15 mouse cellular contexts compared by ENCODE assay signal in genomic region chr2:178771435-178771834, GRCm38 (mm10).
A peak's percentile ranks its signal among the peaks of the same experiment; 100 is the strongest.
DNase-seq lines count a peak whose midpoint lies in the region; ATAC-seq and TF ChIP-seq lines count a peak whose summit lies in the region.
"Had no signal": no experiment of that assay in that cellular context is flagged by ENCODE, and none has a peak within 500 bp of the region (broad histone marks: within the 10 kb centered on the region; RNA-seq: fewer than 3 reads in every experiment).

No protein-coding gene starts in this region.

- no peaks in the 10 kb centered on the region for H3K9me3 ChIP-seq in forebrain, embryonic 14.5 days (replicated peaks; ENCODE audit: control insufficient read depth, low read length)
- no peaks in the 10 kb centered on the region for H3K9me3 ChIP-seq in forebrain, embryonic 15.5 days
- no peaks in the 10 kb centered on the region for H3K9me3 ChIP-seq in lung, embryonic 14.5 days (ENCODE audit: low read depth, low read length)
- H3K9me3 ChIP-seq: heart, embryonic 13.5 days; lung, embryonic 15.5 days had no signal

- no peak overlapping the region for H3K27ac ChIP-seq in forebrain, embryonic 14.5 days (ENCODE audit: low read depth, low read length)
- no peak overlapping the region for H3K27ac ChIP-seq in forebrain, embryonic 15.5 days (replicated peaks)
- no peak overlapping the region for H3K27ac ChIP-seq in lung, embryonic 14.5 days (ENCODE audit: low read depth)
- H3K27ac ChIP-seq: heart, embryonic 13.5 days; lung, embryonic 15.5 days had no signal

- no peak for TF ChIP-seq CTCF in lung, embryonic 14.5 days (IDR thresholded peaks at IDR 0.05; ENCODE audit: low read depth)

- 0 out of 2 replicates have a peak, but pooled peaks cover 3% of the 10 kb centered on the region for H3K4me1 ChIP-seq in forebrain, embryonic 14.5 days (ENCODE audit: control insufficient read depth, insufficient read depth, low read length)
- H3K4me1 ChIP-seq in forebrain, embryonic 15.5 days, result peaks cover 4% of the 10 kb centered on the region; the same call in 1 of the 2 replicates
- no peaks in the 10 kb centered on the region for H3K4me1 ChIP-seq in lung, embryonic 14.5 days (ENCODE audit: insufficient read depth)
- H3K4me1 ChIP-seq: lung, embryonic 15.5 days had no signal

- no peak for ATAC-seq in forebrain, embryonic 14.5 days
- no peak for ATAC-seq in forebrain, embryonic 15.5 days (replicated peaks)
- ATAC-seq in lung, embryonic 14.5 days (ENCODE audit: insufficient read depth), result peak; percentile 49; the same call in 1 of the 2 replicates

- H3K36me3 ChIP-seq in forebrain, embryonic 14.5 days (ENCODE audit: control insufficient read depth, insufficient read depth, low read length), result no peaks in the 10 kb centered on the region
- no peaks in the 10 kb centered on the region for H3K36me3 ChIP-seq in forebrain, embryonic 15.5 days
- no peaks in the 10 kb centered on the region for H3K36me3 ChIP-seq in lung, embryonic 14.5 days (ENCODE audit: insufficient read depth)
- H3K36me3 ChIP-seq: G1E; heart, embryonic 13.5 days; lung, embryonic 15.5 days had no signal

- H3K4me3 ChIP-seq in forebrain, embryonic 14.5 days (ENCODE audit: low read depth, low read length), result no peak overlapping the region
- no peak overlapping the region for H3K4me3 ChIP-seq in forebrain, embryonic 15.5 days
- H3K4me3 ChIP-seq in lung, embryonic 14.5 days (ENCODE audit: low read depth, low read length), result no peak overlapping the region
- H3K4me3 ChIP-seq: heart, embryonic 13.5 days; lung, embryonic 15.5 days had no signal

- no peaks in the 10 kb centered on the region for H3K27me3 ChIP-seq in forebrain, embryonic 14.5 days (replicated peaks; ENCODE audit: control insufficient read depth, insufficient read depth, low read length)
- H3K27me3 ChIP-seq in forebrain, embryonic 15.5 days, result no peaks in the 10 kb centered on the region
- no peaks in the 10 kb centered on the region for H3K27me3 ChIP-seq in lung, embryonic 14.5 days (ENCODE audit: insufficient read depth, low read length)
- H3K27me3 ChIP-seq: heart, embryonic 13.5 days; lung, embryonic 15.5 days had no signal

- no peak overlapping the region for H3K9ac ChIP-seq in forebrain, embryonic 14.5 days (ENCODE audit: low read length)
- H3K9ac ChIP-seq in forebrain, embryonic 15.5 days (replicated peaks), result no peak overlapping the region
- H3K9ac ChIP-seq in lung, embryonic 14.5 days, result no peak overlapping the region
- H3K9ac ChIP-seq: heart, embryonic 13.5 days; lung, embryonic 15.5 days had no signal

- no peak overlapping the region for H3K4me2 ChIP-seq in forebrain, embryonic 14.5 days (ENCODE audit: low read length)
- H3K4me2 ChIP-seq in forebrain, embryonic 15.5 days (replicated peaks), result no peak overlapping the region
- no peak overlapping the region for H3K4me2 ChIP-seq in lung, embryonic 14.5 days
- H3K4me2 ChIP-seq: heart, embryonic 13.5 days; lung, embryonic 15.5 days had no signal

- peak; percentile 26 for DNase-seq in forebrain, embryonic 14.5 days (ENCODE audit: low spot score)
- DNase-seq in lung, embryonic 14.5 days, result peak; percentile 9
- DNase-seq in lung, postnatal 25 days (ENCODE audit: low spot score), result no peak
- DNase-seq in testis, postnatal 10 days (ENCODE audit: low spot score), result peak; percentile 50
- no peak for DNase-seq in testis, postnatal 14 days (ENCODE audit: low spot score)
- no peak for DNase-seq in thymus, postnatal 4 days
- DNase-seq: cerebellum, adult 18-20 months; embryo, embryonic 11 days; kidney, adult 8-10 months; kidney, postnatal 4 days; thymus, adult 2 months had no signal

- WGBS in forebrain, embryonic 14.5 days, result 22% methylated on average over 1 of the region's 1 CpGs
- WGBS in forebrain, embryonic 15.5 days, result 19% methylated on average over 1 of the region's 1 CpGs
- 15% methylated on average over 1 of the region's 1 CpGs for WGBS in lung, embryonic 14.5 days

Comparison
In these comparisons a context has a peak if more than half of its experiments do, and no peak if none do; other contexts are left out.
1. DNase-seq: peak in forebrain, embryonic 14.5 days (single experiment), lung, embryonic 14.5 days (single experiment) and testis, postnatal 10 days (single experiment); none in lung, postnatal 25 days (single experiment), testis, postnatal 14 days (single experiment) and thymus, postnatal 4 days (single experiment).